Mouse (Mus musculus) C2C12 (cell line): ENCODE results near the gene Matn3. TPM values are rescaled to one million over a fixed set of nuclear protein-coding genes. Genes with fewer than 3 reads are reported as not detected.

Source experiments
- H3K27me3 ChIP-seq: one replicate; pipeline ENCODE4 v1.6.1; 2011; ENCODE audit not compliant: control insufficient read depth, insufficient read depth, insufficient read length
- H3K36me3 ChIP-seq: one replicate; pipeline ENCODE4 v1.6.1; 2011; ENCODE audit not compliant: control insufficient read depth, insufficient read depth
- H3K4me3 ChIP-seq: one replicate; pipeline ENCODE4 v1.5.1; 2011; ENCODE audit warnings: mild to moderate bottlenecking, control low read depth; ENCODE audit not compliant: poor library complexity, insufficient read depth, severe bottlenecking
- H3K79me2 ChIP-seq: one replicate; pipeline ENCODE4 v1.6.1; 2011; ENCODE audit not compliant: control insufficient read depth, insufficient read depth
- H3K79me3 ChIP-seq: one replicate; pipeline ENCODE4 v1.6.1; 2011; ENCODE audit warnings: low read depth, control low read depth
- H3ac ChIP-seq: one replicate; pipeline ENCODE3; 2011; ENCODE audit warnings: low read depth; ENCODE audit not compliant: control insufficient read depth, insufficient read length
- CEBPB ChIP-seq: IDR thresholded peaks from one replicate; pipeline ENCODE4 v1.6.1; 2011; ENCODE audit warnings: low read depth, mild to moderate bottlenecking, control low read depth, moderate library complexity
- CTCF ChIP-seq: IDR thresholded peaks from one replicate; pipeline ENCODE4 v1.5.1; 2011; ENCODE audit not compliant: control insufficient read depth, insufficient read depth, insufficient read length
- FOSL1 ChIP-seq: IDR thresholded peaks from one replicate; pipeline ENCODE4 v1.8.0; 2011; ENCODE audit warnings: mild to moderate bottlenecking, low read length; ENCODE audit not compliant: poor library complexity, insufficient read depth, severe bottlenecking
- MAX ChIP-seq: IDR thresholded peaks from one replicate; pipeline ENCODE4 v1.6.1; 2011; ENCODE audit warnings: mild to moderate bottlenecking, control low read depth
- MYOD1 ChIP-seq: IDR thresholded peaks from one replicate; pipeline ENCODE4 v1.6.1; 2011; ENCODE audit warnings: low read depth; ENCODE audit not compliant: control insufficient read depth, insufficient read length
- MYOG ChIP-seq: IDR thresholded peaks from one replicate; pipeline ENCODE4 v1.6.1; 2011; ENCODE audit not compliant: control insufficient read depth, insufficient read length; ENCODE audit errors: extremely low read depth
- USF1 ChIP-seq: IDR thresholded peaks from one replicate; pipeline ENCODE4 v1.6.1; 2011; ENCODE audit warnings: low read depth, mild to moderate bottlenecking, control low read depth, moderate library complexity
- polyA plus RNA-seq: library from polyadenylated mRNA; unstranded; fragments of >200 nt; fragmentation: generic; extraction: Trizol; gene quantifications from one replicate; pipeline ENCODE4 v1.2.1, GENCODE M21; 2012; ENCODE audit warnings: missing spikeins

Gene Matn3
- polyA plus RNA-seq, 1 experiment, result 0.16 TPM

DNA sequence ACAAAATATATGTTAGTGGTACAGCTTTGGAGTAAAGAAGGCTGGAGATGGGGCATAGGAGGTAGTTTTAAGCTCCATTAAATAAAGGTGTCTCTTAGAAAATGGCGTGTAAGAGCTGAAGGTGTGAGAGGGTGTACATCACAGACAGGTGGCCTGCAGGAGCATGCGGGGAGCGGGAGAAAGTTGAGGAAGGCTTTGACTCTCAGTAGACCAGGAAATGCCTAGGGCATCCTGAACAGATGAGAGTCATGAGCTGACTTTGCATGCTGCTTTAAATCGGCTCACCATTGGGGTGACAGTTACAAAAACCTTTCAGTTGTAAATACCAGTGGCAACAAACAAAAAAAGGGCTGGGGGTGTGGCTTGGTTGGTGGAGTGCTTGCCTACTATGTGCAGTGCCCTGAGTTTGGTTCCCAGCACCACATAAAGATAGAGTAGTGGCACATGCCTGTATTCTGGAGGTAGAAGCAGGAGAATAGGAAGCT, 6.6 kb upstream of the Matn3 start:
- Histone ChIP-seq H3K79me3 (no peaks in the 10 kb centered on the region), H3K4me3 (no peak overlapping the region), H3K36me3 (peaks cover 36% of the 10 kb centered on the region), H3K27me3 (no peaks in the 10 kb centered on the region), H3ac (no peak overlapping the region), H3K79me2 (no peaks in the 10 kb centered on the region)
- TF ChIP-seq CEBPB (no peak), MYOD1 (no peak), USF1 (no peak)

- Histone ChIP-seq H3K79me2 (no peaks in the 10 kb centered on the region), H3ac (no peak overlapping the region), H3K36me3 (peaks cover 29% of the 10 kb centered on the region), H3K79me3 (no peaks in the 10 kb centered on the region), H3K27me3 (no peaks in the 10 kb centered on the region), H3K4me3 (no peak overlapping the region)
- no peak for TF ChIP-seq USF1
- no peak for TF ChIP-seq CTCF
- no peak for TF ChIP-seq CEBPB
- no peak for TF ChIP-seq FOSL1
- no peak for TF ChIP-seq MAX
- TF ChIP-seq MYOG, result no peak
- no peak for TF ChIP-seq MYOD1
Measured at GRCm38 (mm10) chr12:8941699-8942392, 5.9 kb upstream of the Matn3 start.

DNA sequence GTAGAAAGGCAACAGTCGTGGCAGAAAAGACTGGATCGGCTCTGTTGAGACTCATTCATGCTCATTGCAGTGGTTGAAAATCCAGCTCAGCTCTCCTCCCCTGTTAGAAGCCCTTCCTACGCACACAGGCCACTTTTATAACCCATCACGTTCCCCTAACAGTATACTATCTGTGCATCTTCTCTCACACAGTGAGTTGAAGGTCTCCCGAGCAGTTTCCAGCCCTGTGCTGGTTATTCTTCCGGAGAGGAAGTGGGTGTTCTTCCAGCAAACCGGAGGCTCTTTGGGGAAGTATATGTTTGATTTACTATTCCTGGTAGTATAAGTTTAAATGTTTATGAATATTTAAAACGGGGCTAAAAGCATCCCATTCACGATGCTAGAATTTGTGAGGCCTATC, 566 bp upstream of the Matn3 start:
- Histone ChIP-seq H3K27me3 (no peaks in the 10 kb centered on the region), H3K79me3 (no peaks in the 10 kb centered on the region), H3ac (no peak overlapping the region), H3K4me3 (no peak overlapping the region), H3K36me3 (no peaks in the 10 kb centered on the region), H3K79me2 (no peaks in the 10 kb centered on the region)
- TF ChIP-seq FOSL1, result no peak
- no peak for TF ChIP-seq MYOG
- TF ChIP-seq CEBPB, result no peak
- no peak for TF ChIP-seq MYOD1
- TF ChIP-seq USF1, result no peak
- TF ChIP-seq MAX, result no peak
- no peak for TF ChIP-seq CTCF

GRCm38 (mm10) chr12:8953136-8953535, 5.4 kb downstream of the Matn3 start:
- Histone ChIP-seq H3K79me3 (no peaks in the 10 kb centered on the region), H3K79me2 (no peaks in the 10 kb centered on the region), H3K36me3 (no peaks in the 10 kb centered on the region), H3K4me3 (no peak overlapping the region), H3ac (no peak overlapping the region), H3K27me3 (no peaks in the 10 kb centered on the region)
- no peak for TF ChIP-seq CTCF
- no peak for TF ChIP-seq MAX
- TF ChIP-seq MYOG, result no peak
- no peak for TF ChIP-seq MYOD1

- no peak overlapping the region for H3ac ChIP-seq
- H3K4me3 ChIP-seq, result no peak overlapping the region
- H3K36me3 ChIP-seq, result no peaks in the 10 kb centered on the region
- no peaks in the 10 kb centered on the region for H3K79me2 ChIP-seq
- TF ChIP-seq MAX (no peak), MYOG (no peak), FOSL1 (no peak), CTCF (no peak), CEBPB (no peak), USF1 (no peak), MYOD1 (no peak)
- no peaks in the 10 kb centered on the region for H3K79me3 ChIP-seq
- H3K27me3 ChIP-seq, result no peaks in the 10 kb centered on the region
Measured at GRCm38 (mm10) chr12:8954161-8954561, 6.4 kb downstream of the Matn3 start.
